Mouse (Mus musculus): ENCODE results near the gene Map3k3. TPM values are rescaled to one million over a fixed set of nuclear protein-coding genes. Genes with fewer than 3 reads are reported as not detected.

The Map3k3 gene
- total and polyA plus RNA-seq, 2 experiments from 2014 or later: 8.5 to 32.9 TPM

- TF ChIP-seq CTCF (IDR thresholded peaks at IDR 0.05; ENCODE audit: low read depth): peak; percentile 74
- 6% methylated on average over 4 of the region's 4 CpGs for WGBS
- ATAC-seq: no peak; the same call in 1 of the 2 replicates
Measured at GRCm38 (mm10) chr11:106076321-106076720, 8.1 kb upstream of the Map3k3 start.

GRCm38 (mm10) chr11:106084911-106085561 lies 623 bp downstream of the Map3k3 start:
- Histone ChIP-seq H3K9ac (peak overlapping the region; percentile 82), H3K36me3 (ENCODE audit: insufficient read depth) (no peaks in the 10 kb centered on the region), H3K27ac (ENCODE audit: low read depth, low read length) (peak overlapping the region; percentile 95), H3K27me3 (ENCODE audit: insufficient read depth, low read length) (no peaks in the 10 kb centered on the region), H3K4me1 (ENCODE audit: insufficient read depth) (peaks cover 5% of the 10 kb centered on the region; the same call in 1 of the 2 replicates), H3K4me2 (ENCODE audit: low read depth) (peak overlapping the region; percentile 60), H3K4me3 (ENCODE audit: low read depth, low read length) (peak overlapping the region; percentile 96), H3K9me3 (ENCODE audit: low read length) (no peaks in the 10 kb centered on the region)
- peak; percentile 68 for DNase-seq
- under 1% methylated on average over 50 of the region's 61 CpGs for WGBS
- TF ChIP-seq CTCF (IDR thresholded peaks at IDR 0.05; ENCODE audit: low read depth): peak; percentile 36
- ATAC-seq: peak; percentile 27

More at GRCm38 (mm10) chr11:106076321-106076720, 8.1 kb upstream of the Map3k3 start:
- Histone ChIP-seq H3K4me2 (ENCODE audit: low read depth) (no peak overlapping the region), H3K9ac (no peak overlapping the region), H3K27ac (ENCODE audit: low read depth, low read length) (no peak overlapping the region), H3K27me3 (ENCODE audit: insufficient read depth, low read length) (no peaks in the 10 kb centered on the region), H3K4me3 (ENCODE audit: low read depth, low read length) (no peak overlapping the region), H3K9me3 (ENCODE audit: low read length) (no peaks in the 10 kb centered on the region), H3K4me1 (ENCODE audit: insufficient read depth) (no peaks in the 10 kb centered on the region), H3K36me3 (ENCODE audit: insufficient read depth) (peaks cover 22% of the 10 kb centered on the region)
- peak; percentile 53 for DNase-seq

- Histone ChIP-seq H3K36me3 (ENCODE audit: insufficient read depth) (no peaks in the 10 kb centered on the region), H3K4me1 (ENCODE audit: insufficient read depth) (no peaks in the 10 kb centered on the region), H3K9ac (no peak overlapping the region), H3K27me3 (ENCODE audit: insufficient read depth, low read length) (no peaks in the 10 kb centered on the region), H3K9me3 (ENCODE audit: low read length) (no peaks in the 10 kb centered on the region), H3K4me3 (ENCODE audit: low read depth, low read length) (no peak overlapping the region), H3K27ac (ENCODE audit: low read depth, low read length) (no peak overlapping the region), H3K4me2 (ENCODE audit: low read depth) (no peak overlapping the region)
- DNase-seq (no peak), ATAC-seq (no peak)
- no peak for TF ChIP-seq CTCF (IDR thresholded peaks at IDR 0.05; ENCODE audit: low read depth)
- 87% methylated on average over 1 of the region's 1 CpGs for WGBS
Measured at GRCm38 (mm10) chr11:106098223-106098622, 13.8 kb downstream of the Map3k3 start.

DNA sequence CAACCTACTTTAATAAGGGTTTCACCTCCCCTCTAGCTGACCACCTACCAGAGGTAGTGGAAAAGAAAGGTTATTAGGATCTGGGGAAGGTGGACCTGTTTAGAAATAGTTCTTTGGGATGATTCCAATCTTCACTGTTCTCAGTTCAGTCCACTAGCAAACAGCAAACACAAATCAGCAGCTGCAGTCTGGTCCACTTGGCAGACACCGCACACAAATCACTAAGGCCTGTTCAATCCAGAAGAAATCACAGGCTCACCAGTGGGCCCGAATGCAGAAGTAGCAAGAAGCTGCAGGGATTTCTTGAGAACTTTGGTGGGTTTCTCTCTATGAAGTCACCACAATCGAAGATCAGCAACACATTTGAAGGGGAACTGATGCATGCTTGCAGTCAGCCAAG lies 18.5 kb downstream of the Map3k3 start:
- Histone ChIP-seq H3K27ac (ENCODE audit: low read depth, low read length) (no peak overlapping the region), H3K4me2 (ENCODE audit: low read depth) (no peak overlapping the region), H3K27me3 (ENCODE audit: insufficient read depth, low read length) (no peaks in the 10 kb centered on the region), H3K4me3 (ENCODE audit: low read depth, low read length) (no peak overlapping the region), H3K4me1 (ENCODE audit: insufficient read depth) (no peaks in the 10 kb centered on the region), H3K9me3 (ENCODE audit: low read length) (no peaks in the 10 kb centered on the region), H3K9ac (no peak overlapping the region), H3K36me3 (ENCODE audit: insufficient read depth) (no peaks in the 10 kb centered on the region)
- ATAC-seq (no peak), DNase-seq (no peak)
- 86% methylated on average over 3 of the region's 3 CpGs for WGBS
- TF ChIP-seq CTCF (IDR thresholded peaks at IDR 0.05; ENCODE audit: low read depth): no peak

DNA sequence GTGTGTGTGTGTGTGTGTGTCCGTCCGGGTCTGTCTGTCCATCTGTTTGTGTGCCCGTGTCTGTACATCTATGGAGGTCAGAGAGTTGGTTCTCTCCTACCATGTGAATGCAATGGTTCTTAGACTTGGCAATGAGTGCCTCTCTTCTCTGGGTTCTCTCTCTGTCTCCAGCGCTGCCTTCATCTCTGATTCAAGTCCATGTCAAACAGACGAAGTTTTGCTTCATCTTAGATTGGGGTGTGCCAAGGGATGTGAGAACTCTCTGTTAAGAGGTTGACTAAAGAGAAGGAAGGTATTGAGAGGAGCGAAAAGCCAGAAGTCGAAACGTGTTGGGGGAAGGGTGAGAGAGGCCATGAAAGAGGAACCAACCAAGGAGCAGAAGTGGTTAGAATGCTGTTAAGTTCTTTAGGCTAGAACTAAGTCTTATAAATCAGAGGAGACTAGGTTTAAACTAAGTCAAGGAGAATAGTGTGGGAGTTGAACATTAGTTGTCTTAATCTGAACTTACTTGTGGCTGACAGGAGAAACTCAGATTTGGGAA lies 21.7 kb downstream of the Map3k3 start:
- H3K9ac ChIP-seq: no peak overlapping the region
- ATAC-seq (no peak), DNase-seq (no peak)
- TF ChIP-seq CTCF (IDR thresholded peaks at IDR 0.05; ENCODE audit: low read depth): no peak
- no peaks in the 10 kb centered on the region for H3K9me3 ChIP-seq (ENCODE audit: low read length)
- H3K27me3 ChIP-seq (ENCODE audit: insufficient read depth, low read length): no peaks in the 10 kb centered on the region
- H3K27ac ChIP-seq (ENCODE audit: low read depth, low read length): no peak overlapping the region
- no peak overlapping the region for H3K4me3 ChIP-seq (ENCODE audit: low read depth, low read length)
- no peaks in the 10 kb centered on the region for H3K4me1 ChIP-seq (ENCODE audit: insufficient read depth)
- H3K36me3 ChIP-seq (ENCODE audit: insufficient read depth): no peaks in the 10 kb centered on the region
- H3K4me2 ChIP-seq (ENCODE audit: low read depth): no peak overlapping the region
- 83% methylated on average over 8 of the region's 8 CpGs for WGBS

DNA sequence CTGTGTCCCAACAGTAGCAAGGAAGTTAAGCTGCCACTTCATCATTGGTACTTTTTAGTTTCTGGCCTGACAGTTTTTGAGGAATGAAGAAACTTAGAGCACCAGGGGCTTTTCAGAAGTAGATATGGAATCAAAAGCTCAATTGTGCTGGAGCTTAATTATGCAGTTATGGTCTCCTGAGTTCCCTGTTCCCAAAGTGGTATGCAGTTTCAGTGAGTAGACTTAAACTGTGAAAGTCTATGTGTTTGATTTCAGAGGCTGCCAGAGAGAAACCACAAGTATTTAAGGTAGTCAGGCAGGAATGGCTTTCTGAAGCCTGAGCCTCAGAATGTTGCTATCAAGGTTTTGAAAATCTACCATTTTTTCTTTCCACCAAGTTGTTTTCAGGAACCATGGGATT lies 27.3 kb downstream of the Map3k3 start:
- H3K9me3 ChIP-seq (ENCODE audit: low read length): no peaks in the 10 kb centered on the region
- no peak overlapping the region for H3K4me2 ChIP-seq (ENCODE audit: low read depth)
- H3K4me3 ChIP-seq (ENCODE audit: low read depth, low read length): no peak overlapping the region
- ATAC-seq: no peak
- H3K4me1 ChIP-seq (ENCODE audit: insufficient read depth): no peaks in the 10 kb centered on the region
- H3K9ac ChIP-seq: no peak overlapping the region
- no peak overlapping the region for H3K27ac ChIP-seq (ENCODE audit: low read depth, low read length)
- no peaks in the 10 kb centered on the region for H3K27me3 ChIP-seq (ENCODE audit: insufficient read depth, low read length)
- no peak for TF ChIP-seq CTCF (IDR thresholded peaks at IDR 0.05; ENCODE audit: low read depth)
- no peak for DNase-seq
- H3K36me3 ChIP-seq (ENCODE audit: insufficient read depth): peaks cover 16% of the 10 kb centered on the region; the same call in 1 of the 2 replicates

DNA sequence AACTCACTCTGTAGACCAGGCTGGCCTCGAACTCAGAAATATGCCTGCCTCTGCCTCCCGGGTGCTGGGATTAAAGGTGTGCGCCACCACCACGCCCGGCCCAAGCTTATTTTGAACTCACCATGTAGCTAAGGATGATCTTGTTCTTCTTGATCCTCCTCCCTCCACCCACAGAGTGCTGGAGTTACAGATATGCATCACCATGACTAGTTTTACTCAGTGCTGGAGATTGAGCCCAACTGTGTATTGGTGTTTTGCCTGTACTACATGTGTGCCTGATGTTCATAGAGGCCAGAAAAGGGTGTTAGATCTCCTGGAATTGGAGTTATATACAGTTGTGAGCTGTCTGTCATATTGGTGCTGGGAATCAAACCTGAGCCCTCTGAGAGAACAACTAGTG lies 37.8 kb downstream of the Map3k3 start:
- DNase-seq (no peak), ATAC-seq (no peak)
- WGBS: 95% methylated on average over 5 of the region's 5 CpGs
- Histone ChIP-seq H3K9me3 (ENCODE audit: low read length) (no peaks in the 10 kb centered on the region), H3K4me1 (ENCODE audit: insufficient read depth) (no peaks in the 10 kb centered on the region), H3K27ac (ENCODE audit: low read depth, low read length) (no peak overlapping the region), H3K9ac (no peak overlapping the region), H3K36me3 (ENCODE audit: insufficient read depth) (peaks cover 29% of the 10 kb centered on the region), H3K27me3 (ENCODE audit: insufficient read depth, low read length) (no peaks in the 10 kb centered on the region), H3K4me2 (ENCODE audit: low read depth) (no peak overlapping the region), H3K4me3 (ENCODE audit: low read depth, low read length) (no peak overlapping the region)
- no peak for TF ChIP-seq CTCF (IDR thresholded peaks at IDR 0.05; ENCODE audit: low read depth)
